Mouse (Mus musculus): ENCODE measurements around the gene Renbp. TPM values are rescaled to one million over a fixed set of nuclear protein-coding genes. Genes with fewer than 3 reads are reported as not detected.

Renbp gene
- polyA plus RNA-seq, 1 experiment, result 17.9 TPM

- Histone ChIP-seq H3K4me3 (ENCODE audit: extremely low read depth, insufficient read depth, insufficient read length) (no peak overlapping the region), H3K4me1 (ENCODE audit: control insufficient read depth, insufficient read depth, insufficient read length) (no peaks in the 10 kb centered on the region), H3K27me3 (ENCODE audit: control insufficient read depth, insufficient read depth, low read length) (no peaks in the 10 kb centered on the region), H3K36me3 (ENCODE audit: control insufficient read depth, insufficient read depth, low read length) (peaks cover 52% of the 10 kb centered on the region), H3K27ac (ENCODE audit: insufficient read depth, low read length) (no peak overlapping the region)
- no peak for DNase-seq (ENCODE audit: low read depth in 1 of 2, low spot score in 2 of 2)
- WGBS, result 85% methylated on average over 10 of the region's 10 CpGs
- no peak for TF ChIP-seq CTCF (IDR thresholded peaks at IDR 0.05; ENCODE audit: extremely low read depth, insufficient read depth, insufficient read length, insufficient replicate concordance)
- no peak for TF ChIP-seq POLR2A (IDR thresholded peaks at IDR 0.05; ENCODE audit: low read depth, low read length)
Measured at GRCm38 (mm10) chrX:73949341-73949740, 18.7 kb upstream of the Renbp start.

DNA sequence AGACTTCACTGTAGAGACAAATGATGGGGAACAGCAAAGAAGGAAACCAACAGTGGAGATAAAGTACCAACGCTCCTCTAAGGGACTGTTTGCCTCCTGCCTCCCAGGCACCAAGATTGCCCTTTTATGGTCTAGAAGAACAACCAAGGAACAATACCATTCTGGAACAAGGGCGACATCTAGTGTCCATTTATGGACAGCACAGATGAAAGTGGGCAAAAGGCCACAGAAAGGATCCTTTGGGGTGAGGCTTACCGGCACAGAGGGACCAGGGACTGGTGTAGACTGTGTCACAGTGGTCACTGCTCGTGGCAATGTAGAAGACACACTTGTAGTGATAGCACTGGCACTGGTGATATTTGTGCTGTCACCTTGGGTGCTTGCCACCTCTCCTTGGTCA, 18.0 kb upstream of the Renbp start:
- peaks cover 53% of the 10 kb centered on the region for H3K36me3 ChIP-seq (ENCODE audit: control insufficient read depth, insufficient read depth, low read length)

DNA sequence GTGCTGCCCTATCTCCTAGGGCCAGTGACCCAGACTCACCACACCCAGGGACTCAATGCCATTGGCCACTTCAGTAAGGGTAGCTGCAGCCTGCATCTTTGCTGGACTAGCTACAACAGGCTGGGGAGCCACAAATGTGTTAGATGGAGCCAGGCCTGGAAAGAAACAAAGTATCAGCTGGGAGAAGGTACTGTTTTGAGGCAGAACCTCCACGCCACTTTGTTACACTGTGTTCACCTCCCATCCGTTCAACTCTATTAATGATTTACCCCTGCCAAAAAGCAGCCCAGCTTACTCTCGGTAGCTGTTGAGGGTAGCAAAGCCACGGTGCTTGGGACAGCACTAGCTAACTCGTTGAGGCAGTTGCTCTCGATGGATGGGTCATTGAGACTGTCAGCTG, 16.2 kb upstream of the Renbp start:
- H3K4me1 ChIP-seq (ENCODE audit: control insufficient read depth, insufficient read depth, insufficient read length), result no peaks in the 10 kb centered on the region
- no peak for DNase-seq (ENCODE audit: low read depth in 1 of 2, low spot score in 2 of 2)
- TF ChIP-seq POLR2A (IDR thresholded peaks at IDR 0.05; ENCODE audit: low read depth, low read length) (no peak), CTCF (IDR thresholded peaks at IDR 0.05; ENCODE audit: extremely low read depth, insufficient read depth, insufficient read length, insufficient replicate concordance) (no peak)
- 85% methylated on average over 6 of the region's 6 CpGs for WGBS
- H3K27me3 ChIP-seq (ENCODE audit: control insufficient read depth, insufficient read depth, low read length), result no peaks in the 10 kb centered on the region
- H3K36me3 ChIP-seq (ENCODE audit: control insufficient read depth, insufficient read depth, low read length), result peaks cover 42% of the 10 kb centered on the region
- no peak overlapping the region for H3K4me3 ChIP-seq (ENCODE audit: extremely low read depth, insufficient read depth, insufficient read length)
- no peak overlapping the region for H3K27ac ChIP-seq (ENCODE audit: insufficient read depth, low read length)

More for the DNA sequence above, 18.0 kb upstream of the Renbp start:
- no peaks in the 10 kb centered on the region for H3K4me1 ChIP-seq (ENCODE audit: control insufficient read depth, insufficient read depth, insufficient read length)
- no peak overlapping the region for H3K4me3 ChIP-seq (ENCODE audit: extremely low read depth, insufficient read depth, insufficient read length)
- peak; percentile 44 to 47 for DNase-seq (ENCODE audit: low read depth in 1 of 2, low spot score in 2 of 2)
- WGBS, result 36% methylated on average over 4 of the region's 4 CpGs
- H3K27me3 ChIP-seq (ENCODE audit: control insufficient read depth, insufficient read depth, low read length), result no peaks in the 10 kb centered on the region
- TF ChIP-seq POLR2A (IDR thresholded peaks at IDR 0.05; ENCODE audit: low read depth, low read length) (no peak), CTCF (IDR thresholded peaks at IDR 0.05; ENCODE audit: extremely low read depth, insufficient read depth, insufficient read length, insufficient replicate concordance) (peak; percentile 37; the same call in 1 of the 2 replicates)
- H3K27ac ChIP-seq (ENCODE audit: insufficient read depth, low read length), result no peak overlapping the region

DNA sequence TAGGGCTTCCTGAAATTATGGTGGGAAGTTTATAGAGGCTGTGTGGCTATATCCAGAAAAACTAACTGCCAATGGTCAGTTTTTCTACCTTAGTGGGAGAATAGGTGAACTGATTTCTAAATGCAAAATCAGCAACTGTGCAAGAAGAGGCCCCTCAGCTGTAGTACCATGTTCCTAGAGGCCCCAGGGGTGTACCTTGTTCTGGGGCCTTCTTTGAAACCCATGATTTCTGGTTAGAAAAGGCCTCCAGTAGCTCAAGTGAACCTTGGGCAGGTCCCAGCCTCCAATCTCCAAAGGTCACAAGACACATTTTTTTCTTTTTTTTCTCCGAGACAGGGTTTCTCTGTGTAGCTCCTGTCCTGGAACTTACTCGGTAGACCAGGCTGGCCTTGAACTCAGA, 11.6 kb upstream of the Renbp start:
- TF ChIP-seq POLR2A (IDR thresholded peaks at IDR 0.05; ENCODE audit: low read depth, low read length) (no peak), CTCF (IDR thresholded peaks at IDR 0.05; ENCODE audit: extremely low read depth, insufficient read depth, insufficient read length, insufficient replicate concordance) (no peak)
- WGBS, result 83% methylated on average over 2 of the region's 2 CpGs
- no peaks in the 10 kb centered on the region for H3K27me3 ChIP-seq (ENCODE audit: control insufficient read depth, insufficient read depth, low read length)
- H3K4me1 ChIP-seq (ENCODE audit: control insufficient read depth, insufficient read depth, insufficient read length), result no peaks in the 10 kb centered on the region
- no peak overlapping the region for H3K4me3 ChIP-seq (ENCODE audit: extremely low read depth, insufficient read depth, insufficient read length)
- no peak for DNase-seq (ENCODE audit: low read depth in 1 of 2, low spot score in 2 of 2)
- H3K27ac ChIP-seq (ENCODE audit: insufficient read depth, low read length), result no peak overlapping the region
- peaks cover 14% of the 10 kb centered on the region for H3K36me3 ChIP-seq (ENCODE audit: control insufficient read depth, insufficient read depth, low read length)

DNA sequence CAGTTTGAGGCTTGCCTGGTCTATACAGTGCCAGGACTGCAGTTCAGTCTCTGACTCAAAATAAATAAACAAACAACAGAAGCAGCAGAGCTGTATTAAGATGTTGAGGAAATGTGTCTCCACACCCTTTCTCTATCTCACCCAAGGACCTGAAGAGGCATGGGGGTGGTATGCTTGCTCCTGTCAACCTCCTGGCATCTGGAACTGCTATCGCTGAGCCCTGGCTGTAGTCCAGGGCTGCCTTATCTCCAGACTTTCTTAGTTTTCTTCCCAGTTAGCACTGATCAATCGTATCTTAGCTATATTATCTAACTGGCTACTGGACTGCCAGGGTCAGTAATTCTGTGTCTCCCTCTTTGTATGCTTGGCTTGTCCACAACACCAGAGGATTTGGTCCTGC, 11.2 kb upstream of the Renbp start:
- DNase-seq (ENCODE audit: low read depth in 1 of 2, low spot score in 2 of 2), result no peak
- Histone ChIP-seq H3K36me3 (ENCODE audit: control insufficient read depth, insufficient read depth, low read length) (peaks cover 14% of the 10 kb centered on the region), H3K27ac (ENCODE audit: insufficient read depth, low read length) (no peak overlapping the region), H3K4me1 (ENCODE audit: control insufficient read depth, insufficient read depth, insufficient read length) (no peaks in the 10 kb centered on the region), H3K4me3 (ENCODE audit: extremely low read depth, insufficient read depth, insufficient read length) (no peak overlapping the region), H3K27me3 (ENCODE audit: control insufficient read depth, insufficient read depth, low read length) (no peaks in the 10 kb centered on the region)
- no peak for TF ChIP-seq CTCF (IDR thresholded peaks at IDR 0.05; ENCODE audit: extremely low read depth, insufficient read depth, insufficient read length, insufficient replicate concordance)
- no peak for TF ChIP-seq POLR2A (IDR thresholded peaks at IDR 0.05; ENCODE audit: low read depth, low read length)
- 77% methylated on average over 2 of the region's 2 CpGs for WGBS

DNA sequence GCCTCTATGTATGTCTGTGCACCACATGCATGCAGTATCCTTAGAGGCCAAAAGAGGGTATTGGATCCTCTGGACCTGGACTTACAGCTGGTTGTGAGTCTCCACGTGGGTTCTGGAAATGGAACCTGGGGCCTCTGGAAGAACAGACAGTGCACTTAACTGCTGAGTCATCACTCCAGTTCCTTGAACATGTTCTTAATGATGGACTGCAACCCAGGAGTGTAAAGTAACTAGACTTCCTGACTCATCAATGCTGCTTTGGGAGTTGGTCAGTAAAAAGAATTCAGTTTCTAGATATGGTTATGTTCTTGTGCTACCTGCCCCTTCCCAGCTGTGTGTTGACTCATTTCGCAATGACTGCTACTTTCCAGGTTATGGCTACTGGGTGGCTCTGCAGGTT, 1.2 kb upstream of the Renbp start:
- DNase-seq (ENCODE audit: low read depth in 1 of 2, low spot score in 2 of 2), result no peak
- H3K36me3 ChIP-seq (ENCODE audit: control insufficient read depth, insufficient read depth, low read length), result no peaks in the 10 kb centered on the region
- H3K27me3 ChIP-seq (ENCODE audit: control insufficient read depth, insufficient read depth, low read length), result no peaks in the 10 kb centered on the region
- no peak overlapping the region for H3K27ac ChIP-seq (ENCODE audit: insufficient read depth, low read length)
- H3K4me1 ChIP-seq (ENCODE audit: control insufficient read depth, insufficient read depth, insufficient read length), result no peaks in the 10 kb centered on the region
- TF ChIP-seq CTCF (IDR thresholded peaks at IDR 0.05; ENCODE audit: extremely low read depth, insufficient read depth, insufficient read length, insufficient replicate concordance) (no peak), POLR2A (IDR thresholded peaks at IDR 0.05; ENCODE audit: low read depth, low read length) (no peak)
- WGBS, result 76% methylated on average over 2 of the region's 2 CpGs
- H3K4me3 ChIP-seq (ENCODE audit: extremely low read depth, insufficient read depth, insufficient read length), result no peak overlapping the region

DNA sequence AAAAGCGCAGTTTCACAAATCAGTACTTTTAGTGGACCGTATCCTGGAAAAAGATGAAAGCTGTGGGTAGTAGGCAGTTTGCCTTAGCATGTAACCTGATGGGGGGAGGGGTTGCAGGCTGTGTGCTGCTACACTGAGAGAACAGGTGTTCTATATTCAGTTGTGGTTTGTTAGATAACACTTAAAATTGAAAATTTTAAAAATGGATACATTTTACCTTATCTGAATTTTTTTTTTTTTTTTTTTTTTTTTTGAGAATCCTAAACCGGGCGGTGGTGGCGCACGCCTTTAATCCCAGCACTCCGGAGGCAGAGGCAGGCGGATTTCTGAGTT, 8.1 kb downstream of the Renbp start:
- TF ChIP-seq POLR2A (IDR thresholded peaks at IDR 0.05; ENCODE audit: low read depth, low read length) (no peak), CTCF (IDR thresholded peaks at IDR 0.05; ENCODE audit: extremely low read depth, insufficient read depth, insufficient read length, insufficient replicate concordance) (no peak)
- H3K27me3 ChIP-seq (ENCODE audit: control insufficient read depth, insufficient read depth, low read length), result no peaks in the 10 kb centered on the region
- H3K36me3 ChIP-seq (ENCODE audit: control insufficient read depth, insufficient read depth, low read length), result peaks cover 4% of the 10 kb centered on the region
- DNase-seq (ENCODE audit: low read depth in 1 of 2, low spot score in 2 of 2), result no peak
- peak overlapping the region; percentile 79 for H3K27ac ChIP-seq (ENCODE audit: insufficient read depth, low read length)
- H3K4me1 ChIP-seq (ENCODE audit: control insufficient read depth, insufficient read depth, insufficient read length), result no peaks in the 10 kb centered on the region
- peak overlapping the region; percentile 76 for H3K4me3 ChIP-seq (ENCODE audit: extremely low read depth, insufficient read depth, insufficient read length)
- 55% methylated on average over 8 of the region's 8 CpGs for WGBS

Measured in spleen, adult 2 months (tissue).